Mouse (Mus musculus) bone marrow macrophage, adult 2 months (primary cell): ENCODE results near the gene 1700001C19Rik.

Experiments used
- CTCF ChIP-seq: IDR thresholded peaks from 2 replicates; pipeline ENCODE4 v1.5.1; 2012; ENCODE audit warnings: low read depth, mild to moderate bottlenecking, low read length, moderate library complexity
- POLR2A ChIP-seq: IDR thresholded peaks from 2 replicates; pipeline ENCODE4 v1.6.1; 2012; ENCODE audit warnings: mild to moderate bottlenecking, low read depth, low read length, borderline replicate concordance

GRCm38 (mm10) chr17:47445518-47445917, 8.3 kb upstream of the 1700001C19Rik start:
- TF ChIP-seq CTCF (no peak), POLR2A (no peak)
